Mouse (Mus musculus) midbrain, embryonic 15.5 days (tissue): ENCODE data around the gene Psma7. TPM values are rescaled to one million over a fixed set of nuclear protein-coding genes. Genes with fewer than 3 reads are reported as not detected.

Experiments
- ATAC-seq: fragments of 200-750 bp; cut with Nextera tagmentation; replicated peaks from 2 replicates; pipeline ENCODE4 v1.8.0; 2017; ENCODE audit warnings: moderate TSS enrichment
- H3K27ac ChIP-seq: fragments of 300-500 bp; sonication (generic); 2 replicates; pipeline ENCODE4 v1.5.1; 2015; ENCODE audit warnings: mild to moderate bottlenecking, inconsistent platforms
- H3K27me3 ChIP-seq: fragments of 300-500 bp; sonication (generic); replicated peaks from 2 replicates; pipeline ENCODE4 v1.6.1; 2015; ENCODE audit warnings: inconsistent platforms
- H3K36me3 ChIP-seq: fragments of 300-500 bp; sonication (generic); replicated peaks from 2 replicates; pipeline ENCODE4 v1.6.1; 2015; ENCODE audit warnings: inconsistent platforms
- H3K4me1 ChIP-seq: fragments of 300-500 bp; sonication (generic); 2 replicates; pipeline ENCODE4 v1.6.1; 2015; ENCODE audit warnings: inconsistent platforms
- H3K4me2 ChIP-seq: fragments of 300-500 bp; sonication (generic); 2 replicates; pipeline ENCODE4 v1.6.1; 2015; ENCODE audit warnings: inconsistent platforms, mild to moderate bottlenecking, moderate library complexity
- H3K4me3 ChIP-seq: fragments of 300-500 bp; sonication (generic); 2 replicates; pipeline ENCODE4 v1.5.1; 2015; ENCODE audit warnings: mild to moderate bottlenecking, inconsistent platforms
- H3K9ac ChIP-seq: fragments of 300-500 bp; sonication (generic); 2 replicates; pipeline ENCODE4 v1.6.1; 2015; ENCODE audit warnings: mild to moderate bottlenecking, inconsistent platforms
- H3K9me3 ChIP-seq: fragments of 300-500 bp; sonication (generic); 2 replicates; pipeline ENCODE4 v1.6.1; 2016; ENCODE audit warnings: inconsistent platforms
- WGBS: fragments of 180-500 bp; shearing (Covaris S2); methylation state at CpG from one replicate; pipeline ENCODE4 v1.1.7; 2015; ENCODE audit warnings: mixed read lengths; 5-methylcytosine and 5-hydroxymethylcytosine counted together
- polyA plus RNA-seq: library from polyadenylated mRNA; unstranded; fragments of >200 nt; fragmentation: Nextera tagmentation; extraction: Ambion mirVana; gene quantifications from 2 replicates; pipeline ENCODE4 v1.2.1, GENCODE M21; 2015

The Psma7 gene
- polyA plus RNA-seq, 1 experiment from 2014 or later: 521 TPM

GRCm38 (mm10) chr2:180069770-180070480, 27.7 kb upstream of the Psma7 start:
- H3K36me3 ChIP-seq: peaks cover 17% of the 10 kb centered on the region; the same call in 1 of the 2 replicates
- peaks cover 15% of the 10 kb centered on the region for H3K4me1 ChIP-seq
- H3K27me3 ChIP-seq: no peaks in the 10 kb centered on the region
- H3K4me3 ChIP-seq: peak overlapping the region; percentile 78
- H3K4me2 ChIP-seq: peak overlapping the region; percentile 75
- ATAC-seq: peak; percentile 71
- H3K9ac ChIP-seq: peak overlapping the region; percentile 78
- H3K27ac ChIP-seq: peak overlapping the region; percentile 93
- WGBS: 33% methylated on average over 20 of the region's 20 CpGs
- no peaks in the 10 kb centered on the region for H3K9me3 ChIP-seq

- WGBS: 98% methylated on average over 11 of the region's 11 CpGs
- ATAC-seq: no peak
- Histone ChIP-seq H3K4me1 (no peaks in the 10 kb centered on the region), H3K4me2 (no peak overlapping the region), H3K27me3 (no peaks in the 10 kb centered on the region), H3K9ac (no peak overlapping the region), H3K36me3 (peaks cover 61% of the 10 kb centered on the region), H3K27ac (no peak overlapping the region), H3K4me3 (no peak overlapping the region), H3K9me3 (no peaks in the 10 kb centered on the region)
Observed at GRCm38 (mm10) chr2:180063338-180064131, 21.3 kb upstream of the Psma7 start.

- ATAC-seq: no peak
- Histone ChIP-seq H3K36me3 (peaks cover 27% of the 10 kb centered on the region), H3K9ac (no peak overlapping the region), H3K4me2 (no peak overlapping the region), H3K27ac (no peak overlapping the region), H3K9me3 (no peaks in the 10 kb centered on the region), H3K4me1 (0 out of 2 replicates have a peak, but pooled peaks cover 7% of the 10 kb centered on the region), H3K4me3 (no peak overlapping the region), H3K27me3 (no peaks in the 10 kb centered on the region)
- WGBS: 97% methylated on average over 9 of the region's 9 CpGs
Observed at GRCm38 (mm10) chr2:180053001-180053400, 10.8 kb upstream of the Psma7 start.

GRCm38 (mm10) chr2:180051986-180052733, 9.9 kb upstream of the Psma7 start:
- Histone ChIP-seq H3K27ac (no peak overlapping the region), H3K4me1 (0 out of 2 replicates have a peak, but pooled peaks cover 7% of the 10 kb centered on the region), H3K36me3 (peaks cover 19% of the 10 kb centered on the region), H3K9ac (no peak overlapping the region), H3K4me2 (no peak overlapping the region), H3K9me3 (no peaks in the 10 kb centered on the region), H3K27me3 (no peaks in the 10 kb centered on the region), H3K4me3 (no peak overlapping the region)
- ATAC-seq: 0 out of 2 replicates have a peak, but pooled peaks have one; percentile 18
- 90% methylated on average over 14 of the region's 14 CpGs for WGBS

- no peak overlapping the region for H3K4me3 ChIP-seq
- peaks cover 11% of the 10 kb centered on the region for H3K36me3 ChIP-seq
- WGBS: 25% methylated on average over 5 of the region's 5 CpGs
Observed at GRCm38 (mm10) chr2:180050986-180051385, 8.8 kb upstream of the Psma7 start.

GRCm38 (mm10) chr2:180047980-180048635, 5.9 kb upstream of the Psma7 start:
- no peak overlapping the region for H3K4me2 ChIP-seq
- no peak for ATAC-seq
- H3K9me3 ChIP-seq: no peaks in the 10 kb centered on the region
- no peaks in the 10 kb centered on the region for H3K27me3 ChIP-seq
- peaks cover 34% of the 10 kb centered on the region for H3K4me1 ChIP-seq
- no peak overlapping the region for H3K9ac ChIP-seq
- no peak overlapping the region for H3K4me3 ChIP-seq
- no peaks in the 10 kb centered on the region for H3K36me3 ChIP-seq
- 95% methylated on average over 18 of the region's 18 CpGs for WGBS
- no peak overlapping the region for H3K27ac ChIP-seq

More at GRCm38 (mm10) chr2:180050986-180051385, 8.8 kb upstream of the Psma7 start:
- Histone ChIP-seq H3K4me1 (peaks cover 9% of the 10 kb centered on the region), H3K9me3 (no peaks in the 10 kb centered on the region), H3K27me3 (no peaks in the 10 kb centered on the region), H3K4me2 (no peak overlapping the region), H3K9ac (no peak overlapping the region), H3K27ac (no peak overlapping the region)
- peak; percentile 45; the same call in 1 of the 2 replicates for ATAC-seq

- Histone ChIP-seq H3K4me1 (peaks cover 34% of the 10 kb centered on the region), H3K4me2 (no peak overlapping the region), H3K27ac (no peak overlapping the region), H3K9me3 (no peaks in the 10 kb centered on the region), H3K27me3 (no peaks in the 10 kb centered on the region), H3K4me3 (no peak overlapping the region), H3K36me3 (no peaks in the 10 kb centered on the region), H3K9ac (no peak overlapping the region)
- ATAC-seq: no peak
- 93% methylated on average over 3 of the region's 3 CpGs for WGBS
Observed at GRCm38 (mm10) chr2:180047580-180047979, 5.3 kb upstream of the Psma7 start.

- H3K4me2 ChIP-seq: no peak overlapping the region
- H3K36me3 ChIP-seq: no peaks in the 10 kb centered on the region
- H3K9me3 ChIP-seq: no peaks in the 10 kb centered on the region
- peaks cover 39% of the 10 kb centered on the region for H3K4me1 ChIP-seq
- ATAC-seq: no peak
- H3K27ac ChIP-seq: no peak overlapping the region
- no peak overlapping the region for H3K4me3 ChIP-seq
- WGBS: 57% methylated on average over 4 of the region's 4 CpGs
- H3K27me3 ChIP-seq: no peaks in the 10 kb centered on the region
- no peak overlapping the region for H3K9ac ChIP-seq
Observed at GRCm38 (mm10) chr2:180045283-180045682, 3.0 kb upstream of the Psma7 start.

- H3K27me3 ChIP-seq: no peaks in the 10 kb centered on the region
- peak overlapping the region; percentile 74 for H3K4me2 ChIP-seq
- H3K27ac ChIP-seq: peak overlapping the region; percentile 99
- H3K4me1 ChIP-seq: peaks cover 50% of the 10 kb centered on the region
- peaks cover 12% of the 10 kb centered on the region for H3K36me3 ChIP-seq
- no peaks in the 10 kb centered on the region for H3K9me3 ChIP-seq
- peak overlapping the region; percentile 95 for H3K4me3 ChIP-seq
- under 1% methylated on average over 66 of the region's 66 CpGs for WGBS
- peak overlapping the region; percentile 98 for H3K9ac ChIP-seq
- ATAC-seq: peak; percentile 60
Observed at GRCm38 (mm10) chr2:180042858-180043515, 754 bp upstream of the Psma7 start.

- H3K4me2 ChIP-seq: peak overlapping the region; percentile 74
Observed at GRCm38 (mm10) chr2:180041577-180042255, 517 bp downstream of the Psma7 start.

GRCm38 (mm10) chr2:180040406-180040805, 1.8 kb downstream of the Psma7 start:
- H3K4me3 ChIP-seq: peak overlapping the region; percentile 95
- peaks cover 44% of the 10 kb centered on the region for H3K4me1 ChIP-seq
- no peak overlapping the region for H3K27ac ChIP-seq
- H3K9ac ChIP-seq: peak overlapping the region; percentile 98
- no peak for ATAC-seq
- peaks cover 36% of the 10 kb centered on the region for H3K36me3 ChIP-seq
- no peaks in the 10 kb centered on the region for H3K9me3 ChIP-seq
- no peaks in the 10 kb centered on the region for H3K27me3 ChIP-seq
- 62% methylated on average over 6 of the region's 6 CpGs for WGBS
- H3K4me2 ChIP-seq: peak overlapping the region; percentile 74

More at GRCm38 (mm10) chr2:180041577-180042255, 517 bp downstream of the Psma7 start:
- under 1% methylated on average over 66 of the region's 66 CpGs for WGBS
- Histone ChIP-seq H3K4me3 (peak overlapping the region; percentile 95), H3K36me3 (peaks cover 23% of the 10 kb centered on the region), H3K9ac (peak overlapping the region; percentile 98), H3K27ac (peak overlapping the region; percentile 99), H3K9me3 (no peaks in the 10 kb centered on the region), H3K4me1 (peaks cover 50% of the 10 kb centered on the region), H3K27me3 (no peaks in the 10 kb centered on the region)
- peak; percentile 58 for ATAC-seq
